Mouse (Mus musculus): ENCODE results near the gene Srarp.

The Srarp gene

DNA sequence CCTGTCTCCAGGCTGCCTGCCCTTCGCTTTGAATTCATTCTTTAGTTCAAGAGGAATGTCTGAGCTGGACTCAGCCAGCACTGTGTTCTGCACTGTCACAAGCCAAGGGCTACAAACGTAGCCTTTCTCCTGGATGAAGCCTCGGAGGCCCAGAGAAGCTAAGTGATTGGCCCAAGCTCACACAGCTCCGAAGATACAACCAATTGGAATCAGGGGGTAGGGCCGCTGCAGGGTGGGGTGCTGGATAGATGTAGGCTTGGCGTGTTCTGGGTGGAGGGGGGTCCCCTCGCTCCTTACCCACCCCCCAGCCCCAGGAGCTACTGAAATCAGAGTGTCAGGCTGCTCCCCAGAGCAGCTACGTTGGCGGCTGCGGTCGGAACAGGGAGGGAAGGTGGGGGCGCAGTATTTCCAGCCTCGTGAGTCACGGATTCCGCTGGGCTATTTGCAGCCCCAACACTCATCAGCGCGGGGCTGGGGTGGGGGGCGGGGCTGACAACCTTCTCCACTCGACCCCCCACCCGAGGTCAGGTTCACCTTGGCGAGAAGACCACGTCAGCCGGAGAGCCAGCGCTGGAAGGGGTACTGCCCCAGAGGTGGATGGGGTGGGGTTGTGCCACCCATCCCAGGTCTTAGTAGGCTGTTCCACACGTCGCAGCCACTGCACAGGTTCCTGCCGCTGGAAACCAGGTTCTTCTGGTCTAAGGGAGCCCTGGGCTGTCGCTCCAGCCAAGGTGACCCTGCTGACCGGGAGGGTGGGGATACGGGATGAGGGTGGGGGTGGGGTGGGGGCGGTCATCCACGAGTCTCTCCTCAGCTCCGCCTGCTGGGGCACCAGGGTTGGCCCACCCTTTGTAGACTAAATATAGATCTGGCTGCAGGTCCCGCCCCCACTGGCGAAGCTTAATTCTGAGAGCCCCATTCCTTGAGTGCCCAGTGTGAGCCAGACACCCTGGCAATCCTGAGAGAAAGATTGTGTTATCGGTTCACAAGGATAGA lies 10.1 kb downstream of the Srarp start:
- DNase-seq (ENCODE audit: low read depth): peak; percentile 92

DNA sequence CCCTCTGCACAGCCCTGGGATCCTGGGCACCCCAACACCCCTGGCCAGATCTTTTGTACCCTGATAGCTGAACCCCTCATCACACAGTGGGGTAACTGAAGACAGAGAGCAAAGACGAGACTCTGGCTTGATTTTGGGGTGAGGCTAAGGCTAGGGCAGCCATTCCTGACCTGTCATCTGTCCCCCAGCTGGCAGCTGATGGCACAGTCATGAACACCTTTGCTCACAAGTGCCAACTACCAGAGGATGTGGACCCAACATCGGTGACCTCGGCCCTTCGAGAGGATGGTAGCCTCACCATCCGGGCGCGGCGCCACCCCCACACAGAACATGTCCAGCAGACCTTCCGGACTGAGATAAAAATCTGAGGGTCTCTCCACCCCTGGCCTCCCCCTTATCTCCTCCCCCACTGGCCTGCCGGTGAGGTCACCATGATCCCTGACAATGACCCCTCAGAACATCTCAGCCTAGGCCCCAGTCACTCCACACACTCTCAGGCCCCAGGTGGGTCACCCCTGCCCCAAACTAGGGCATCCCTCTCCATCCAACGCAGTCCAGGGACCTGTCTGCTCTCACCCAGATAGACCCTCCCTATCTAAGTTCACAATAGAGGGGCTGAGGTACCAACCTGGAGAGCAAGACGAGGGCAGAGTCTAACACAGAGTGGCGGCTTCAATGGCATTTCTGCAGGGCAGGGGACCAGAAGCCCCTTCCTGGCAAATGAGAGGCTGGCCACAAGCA lies 12.0 kb downstream of the Srarp start:
- DNase-seq (ENCODE audit: low read depth): no peak

DNA sequence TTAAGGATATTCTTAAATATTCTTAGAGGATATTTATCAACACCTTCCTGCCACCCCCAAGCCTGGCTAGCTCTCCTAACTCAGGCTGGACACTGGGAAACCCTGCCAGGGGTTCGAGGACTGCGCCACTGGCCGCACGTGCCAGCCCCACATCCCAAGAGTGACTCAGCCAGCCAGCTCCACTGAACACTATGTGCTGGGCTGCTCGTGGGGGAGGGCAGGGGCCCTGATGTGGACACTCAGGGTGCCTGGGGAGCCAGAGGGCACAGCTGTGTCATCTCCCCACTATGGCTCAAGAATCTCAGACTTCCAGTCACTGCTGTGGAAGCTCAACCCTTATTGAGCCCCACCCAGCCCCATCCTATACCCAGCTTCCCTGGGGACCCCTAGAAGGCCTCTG lies 12.6 kb downstream of the Srarp start:
- DNase-seq (ENCODE audit: low read depth): peak; percentile 63

DNA sequence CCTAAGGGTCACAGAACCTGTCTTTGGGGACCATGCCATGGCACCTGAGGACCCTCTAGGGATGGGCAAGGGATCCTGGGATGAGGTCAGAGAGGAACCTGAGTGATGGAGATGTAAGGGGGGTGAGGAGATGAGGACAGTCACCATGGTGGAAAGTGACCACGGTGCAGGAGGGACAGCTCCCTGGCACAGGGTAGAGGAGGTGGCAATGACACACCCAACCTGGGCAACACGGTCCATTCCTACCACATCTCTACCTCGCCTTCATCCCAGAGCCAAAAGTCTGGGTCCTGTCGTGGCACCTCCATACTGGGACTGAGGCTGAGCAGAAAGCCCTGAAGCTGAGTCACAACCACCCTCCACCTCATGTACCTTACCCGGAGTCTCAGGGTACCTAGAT lies 13.1 kb downstream of the Srarp start:
- DNase-seq (ENCODE audit: low read depth): no peak

DNA sequence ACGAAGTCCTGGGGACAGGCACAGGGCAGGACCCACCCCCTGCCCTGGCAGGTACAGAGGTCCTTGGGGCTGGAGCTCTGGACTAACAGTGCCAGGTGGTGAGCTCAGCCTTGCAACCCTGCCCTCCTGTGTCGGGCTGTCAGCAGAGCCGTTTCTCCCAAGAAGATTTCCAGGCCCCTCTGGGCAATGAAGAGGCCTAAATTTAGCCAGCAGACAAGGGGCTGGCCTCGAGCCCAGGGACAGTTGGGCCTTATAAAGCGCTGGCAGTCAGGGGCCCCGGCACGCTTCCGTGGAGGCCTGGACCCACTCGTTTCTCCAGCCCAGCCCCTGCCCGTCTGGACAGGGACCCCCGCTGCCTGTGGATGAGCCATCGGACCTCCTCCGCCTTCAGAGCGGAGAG lies 14.5 kb downstream of the Srarp start:
- peak; percentile 81 for DNase-seq (ENCODE audit: low read depth)

DNA sequence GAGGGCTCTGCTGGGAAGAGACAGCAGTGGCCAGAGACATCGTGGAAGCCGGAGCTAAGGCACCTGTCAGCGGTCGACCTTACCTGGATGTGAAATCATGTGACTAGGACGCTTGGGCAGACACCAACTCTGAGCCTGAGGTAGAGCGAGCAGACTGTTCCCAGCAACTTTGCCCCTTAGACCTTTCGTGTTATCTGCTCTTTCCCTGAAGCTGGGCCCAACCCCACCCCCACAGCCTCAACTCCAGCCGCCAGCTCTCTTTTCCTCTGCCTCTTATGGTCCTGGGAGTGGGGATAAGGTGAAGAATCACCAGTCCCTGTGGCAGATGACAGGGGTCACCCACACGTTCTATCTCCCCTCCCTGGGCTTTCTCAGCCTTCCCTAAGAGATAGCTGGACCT lies 15.0 kb downstream of the Srarp start:
- DNase-seq (ENCODE audit: low read depth): no peak

DNA sequence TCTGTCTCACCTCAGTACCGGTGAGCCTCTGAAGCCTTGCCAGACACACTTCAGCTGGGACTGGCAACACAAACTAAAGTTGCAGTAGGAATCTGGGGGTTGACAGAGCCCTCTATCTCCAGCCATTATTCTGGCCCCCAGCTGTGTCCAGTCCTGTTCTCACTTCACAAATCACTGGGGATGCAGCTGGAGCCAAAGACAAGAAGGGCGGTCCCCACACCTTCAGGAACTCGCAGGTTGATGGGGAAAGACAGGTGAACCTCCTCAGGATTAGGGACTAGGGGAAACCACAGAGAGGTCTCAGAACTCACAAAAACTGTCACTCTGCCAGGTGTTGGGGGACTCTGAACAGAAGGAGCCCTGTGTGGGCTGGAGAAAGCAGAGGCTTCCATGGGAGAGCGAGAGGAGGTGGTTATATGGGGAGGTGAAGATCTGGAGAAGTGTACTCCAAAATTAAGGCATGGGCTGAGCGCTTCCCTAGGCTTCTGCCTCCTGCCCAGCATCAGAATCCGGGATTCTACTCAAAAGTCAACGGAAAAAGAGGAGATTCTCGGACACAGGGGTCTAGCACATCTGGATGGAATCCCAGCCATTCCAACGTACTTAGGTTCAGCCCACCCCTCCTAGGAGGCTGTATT lies 15.6 kb downstream of the Srarp start, which contains the start of gene Hspb7:
Gene Hspb7, plus strand, starts transcription at position 588 of the 638 bp plus-strand sequence.
- no peak for DNase-seq (ENCODE audit: low read depth)

DNA sequence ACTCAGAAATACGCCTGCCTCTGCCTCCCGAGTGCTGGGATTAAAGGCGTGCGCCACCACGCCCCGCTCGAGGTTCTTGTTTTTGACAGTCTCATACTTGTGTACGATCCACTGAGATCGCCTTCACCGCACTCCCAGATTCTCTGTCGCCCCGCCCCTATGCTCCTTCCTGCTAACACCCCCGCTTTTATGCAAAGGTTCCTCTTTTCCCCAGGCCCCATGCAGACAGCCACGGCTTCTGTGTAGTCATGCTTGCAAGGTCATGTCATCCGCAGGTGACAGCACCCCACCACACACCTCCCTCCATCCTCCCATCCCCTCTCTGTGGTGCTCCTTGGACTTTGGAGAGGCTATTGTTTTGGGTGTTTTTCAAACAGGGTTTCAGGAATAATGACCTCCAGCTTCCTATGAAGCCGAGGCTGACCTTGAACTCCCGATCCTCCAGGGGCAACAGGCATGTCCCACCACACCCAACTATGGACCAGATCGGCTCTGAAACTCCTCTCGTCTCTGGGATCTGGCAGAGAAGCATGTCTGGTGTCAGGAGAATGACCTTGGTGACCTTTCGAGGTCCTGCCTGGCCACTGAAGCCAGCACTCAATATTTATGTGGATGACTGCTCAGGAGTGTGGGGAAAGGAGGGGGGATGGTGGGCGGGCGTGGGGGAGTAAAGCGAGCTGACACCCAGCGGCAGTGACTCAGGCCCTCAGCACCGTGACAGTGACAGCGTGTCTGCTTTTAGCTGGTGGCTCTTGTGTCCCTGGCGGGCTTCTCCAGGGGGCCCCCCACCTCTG lies 16.3 kb downstream of the Srarp start:
- DNase-seq (ENCODE audit: low read depth): no peak

DNA sequence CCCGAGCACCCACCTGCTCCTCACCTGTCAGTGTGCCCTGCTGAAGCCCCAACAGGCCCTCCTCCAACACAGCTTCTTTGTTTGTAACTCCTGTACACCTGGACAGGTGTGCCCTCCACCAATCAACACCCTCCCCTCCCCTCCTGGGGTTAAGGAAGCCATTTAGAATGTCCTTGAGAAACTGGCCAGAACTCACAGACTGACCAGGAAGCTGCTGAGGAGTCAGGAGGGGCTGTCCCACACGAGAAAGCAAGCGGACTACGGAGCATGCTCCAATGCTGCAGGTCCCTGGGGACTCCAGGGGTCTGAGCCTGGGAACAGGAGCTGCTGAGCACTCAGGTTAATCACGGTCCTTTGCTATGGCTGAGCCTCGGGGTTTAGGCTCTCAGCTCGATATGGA lies 20.0 kb downstream of the Srarp start, which contains the start of gene Clcnkb:
Gene Clcnkb, minus strand, starts transcription at position 91 of the 400 bp plus-strand sequence.
- DNase-seq (ENCODE audit: low read depth): no peak

DNA sequence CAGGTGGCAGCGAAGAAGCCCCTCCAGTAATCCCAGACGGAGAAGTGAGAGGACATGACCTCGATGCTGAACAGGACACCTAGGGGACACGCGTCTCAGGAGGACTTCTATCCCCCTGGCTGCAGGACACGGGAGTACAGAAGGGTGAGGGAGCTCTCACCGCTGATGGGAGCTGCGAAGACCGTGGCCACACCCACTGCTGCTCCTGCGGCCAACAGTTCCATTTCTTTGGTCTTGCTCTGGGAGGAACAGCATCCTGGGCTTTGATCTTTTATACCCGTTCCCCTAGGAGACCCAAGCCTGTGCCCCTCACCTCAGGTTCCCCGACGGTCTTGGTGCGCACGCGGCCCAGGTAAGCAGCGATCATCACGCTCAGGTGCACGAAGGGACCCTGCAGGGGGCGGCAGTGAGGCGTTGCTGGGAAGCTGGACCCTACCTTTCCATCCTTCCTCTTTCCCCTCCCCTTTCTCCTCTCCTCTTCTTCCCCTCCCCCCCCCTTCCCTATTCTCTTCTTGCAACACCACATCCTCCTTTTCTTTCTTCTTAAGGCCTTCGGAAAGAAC lies 24.4 kb downstream of the Srarp start:
- DNase-seq (ENCODE audit: low read depth): no peak

DNA sequence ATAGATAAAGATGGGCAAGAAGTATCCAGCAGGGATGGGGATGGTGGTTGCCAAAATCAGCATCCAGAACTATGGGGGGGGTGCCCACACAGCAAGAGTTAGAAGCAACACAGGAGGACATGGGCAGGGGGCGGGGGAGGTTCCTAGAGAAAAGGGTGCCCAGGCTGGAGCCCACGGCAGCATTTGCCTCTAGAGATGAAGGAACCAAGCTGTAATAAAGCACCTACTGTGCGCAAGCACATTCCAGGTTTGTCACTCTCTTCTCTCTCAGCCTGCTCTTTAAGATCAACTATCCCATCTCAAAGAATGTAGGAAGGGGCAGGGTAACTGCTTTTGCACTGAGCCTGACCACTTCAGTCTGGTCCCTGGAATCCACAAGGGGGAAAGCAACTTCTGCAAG lies 27.3 kb downstream of the Srarp start:
- DNase-seq (ENCODE audit: low read depth): no peak

DNA sequence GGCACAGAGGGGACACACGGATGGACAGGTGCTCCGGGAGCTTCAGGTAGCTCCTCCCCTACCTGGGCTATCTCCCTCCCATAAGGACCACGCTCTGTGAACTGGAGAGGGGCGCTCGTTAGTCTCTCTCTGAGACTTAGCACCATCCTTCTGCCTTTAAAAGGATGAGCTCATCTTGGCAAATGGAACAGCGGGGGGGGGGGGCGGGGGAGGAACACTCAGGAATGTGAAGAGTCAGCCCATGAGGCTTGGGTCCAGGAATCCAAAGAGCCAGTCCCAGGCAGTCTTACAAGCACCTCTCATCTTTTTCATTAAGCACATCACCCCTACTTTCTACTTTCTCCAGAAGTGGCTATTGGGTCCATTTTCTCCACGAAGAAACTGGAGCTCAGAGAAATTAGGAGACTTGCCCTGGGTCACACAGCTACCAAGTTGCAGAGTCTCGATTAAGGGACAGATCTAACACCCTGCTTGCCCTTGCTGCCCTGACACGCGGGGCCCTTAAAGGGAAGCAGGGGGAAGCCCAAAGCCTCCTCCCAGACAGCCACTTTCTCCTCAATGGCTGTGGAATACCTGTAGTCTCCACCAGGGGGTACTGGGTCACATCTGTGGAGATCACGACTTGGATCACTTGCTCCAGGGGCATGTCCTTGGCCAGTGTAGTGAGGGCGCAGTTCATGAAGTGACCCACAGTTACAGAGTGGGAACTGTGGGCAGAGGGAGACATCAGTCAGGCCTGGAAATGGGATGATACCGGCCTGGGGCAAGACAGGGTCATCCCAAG lies 29.2 kb downstream of the Srarp start:
- DNase-seq (ENCODE audit: low read depth): peak; percentile 80

DNA sequence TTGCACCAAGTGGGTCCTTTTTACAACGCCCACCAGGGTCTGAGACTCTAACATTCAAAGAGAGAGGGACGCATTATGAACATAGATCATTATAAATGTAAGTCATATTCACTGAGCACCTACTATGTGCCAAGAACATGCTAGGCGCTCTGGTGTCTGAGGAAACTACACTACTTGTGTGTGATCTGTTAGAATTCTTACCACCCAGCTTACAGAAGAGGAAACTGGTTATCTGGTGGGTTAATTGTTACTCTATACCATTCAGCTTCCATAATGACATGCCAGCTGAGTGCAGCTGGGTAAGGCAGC lies 30.6 kb downstream of the Srarp start:
- DNase-seq (ENCODE audit: low read depth): no peak

DNA sequence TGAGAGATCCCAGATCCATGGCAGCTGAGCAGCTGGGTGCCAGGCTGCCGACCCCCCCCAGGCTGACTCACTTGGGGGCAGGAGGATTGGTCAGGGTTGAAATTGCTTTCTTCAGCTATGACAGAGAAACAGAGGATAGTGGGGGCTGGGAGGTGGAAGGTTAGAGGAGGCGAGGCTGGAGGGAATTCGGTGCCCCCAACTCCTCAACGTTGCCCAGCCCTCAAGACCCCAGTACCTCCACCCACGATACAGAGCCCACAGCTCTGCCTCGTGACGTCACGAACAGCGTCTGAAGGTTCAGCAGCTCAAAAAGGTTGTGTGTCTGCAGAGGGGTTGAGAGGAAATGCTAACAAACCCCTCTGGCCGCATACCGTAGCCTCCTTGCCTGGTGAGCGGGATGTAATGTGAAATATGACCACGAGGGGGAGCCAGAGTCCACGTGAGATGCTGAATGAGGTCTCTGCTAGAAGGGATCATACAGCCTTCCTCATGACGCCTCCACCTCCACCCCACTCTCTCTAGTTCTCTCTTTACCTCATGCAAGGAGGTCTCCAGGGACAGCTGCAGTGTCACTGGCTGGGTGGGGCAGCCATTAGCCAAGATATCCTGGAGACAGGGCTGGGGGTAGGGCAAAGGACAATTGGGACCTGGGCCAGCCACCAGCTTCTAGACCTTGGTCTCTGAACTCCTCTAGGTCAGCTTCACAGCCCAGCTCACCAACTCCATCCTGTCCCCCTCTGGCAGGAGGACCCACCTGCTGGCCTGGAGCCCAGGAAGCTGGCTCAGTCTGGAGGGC lies 31.2 kb downstream of the Srarp start:
- DNase-seq (ENCODE audit: low read depth): peak; percentile 91

DNA sequence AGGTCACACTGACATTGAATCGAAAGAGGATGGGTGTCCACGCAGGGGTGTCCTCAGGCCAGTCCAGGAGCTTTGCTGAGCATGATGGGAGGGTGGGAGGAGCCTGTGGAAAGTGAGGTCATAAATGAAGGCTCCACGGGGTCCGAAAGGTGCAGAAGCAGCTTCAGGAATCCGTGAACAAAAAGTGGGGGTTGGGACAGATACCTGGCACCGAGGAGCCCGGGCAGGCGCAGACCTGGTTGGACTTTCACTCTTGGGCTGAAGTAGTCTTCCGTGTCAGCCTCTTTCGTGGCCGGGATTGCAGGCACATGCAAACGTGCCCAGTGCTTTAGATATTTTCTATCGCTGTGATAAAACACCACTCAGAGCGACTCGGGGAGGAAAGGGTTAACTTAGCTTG lies 35.7 kb downstream of the Srarp start:
- no peak for DNase-seq (ENCODE audit: low read depth)

DNA sequence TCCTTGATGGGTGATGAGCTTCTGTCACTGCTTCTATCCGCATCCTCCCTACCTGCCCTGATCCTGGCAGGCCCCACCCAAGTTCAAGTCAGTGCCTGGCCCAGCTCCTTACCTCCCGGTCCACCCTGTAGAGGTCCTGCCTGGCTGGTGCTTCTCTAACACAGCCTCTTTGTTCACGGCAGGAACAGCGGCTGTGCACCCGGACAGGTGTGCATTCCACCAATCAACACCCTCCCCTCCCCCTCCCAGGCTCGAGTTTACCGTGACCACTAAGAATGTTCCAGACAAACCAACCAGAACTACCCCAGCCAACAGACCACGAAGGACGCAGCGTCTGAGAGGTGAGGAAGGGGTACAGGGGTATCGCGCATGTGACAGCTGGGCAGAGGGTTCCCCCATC lies 37.4 kb downstream of the Srarp start, which contains the start of gene Clcnka:
Gene Clcnka, minus strand, starts transcription at position 180 of the 400 bp plus-strand sequence.
- no peak for DNase-seq (ENCODE audit: low read depth)

DNA sequence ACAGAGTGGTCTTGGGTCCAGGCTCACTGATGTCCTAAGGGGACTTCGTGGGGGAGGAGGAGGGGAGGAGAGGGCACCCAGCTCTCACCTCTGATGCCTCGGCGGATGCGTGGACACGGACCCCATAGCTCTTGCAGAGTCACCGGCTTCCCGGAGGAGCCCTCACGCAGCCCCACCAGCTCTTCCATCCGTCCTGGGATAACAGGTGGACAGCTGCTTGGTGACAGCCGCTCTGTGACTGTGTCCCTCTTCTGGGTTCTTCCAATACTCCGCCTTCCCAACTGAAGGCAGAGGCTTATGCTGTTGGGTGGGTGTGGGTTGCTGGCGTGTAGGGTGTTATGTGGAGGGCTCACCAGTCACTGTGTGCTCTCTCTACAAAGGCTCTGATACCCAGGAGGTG lies 38.0 kb downstream of the Srarp start:
- DNase-seq (ENCODE audit: low read depth): no peak

DNA sequence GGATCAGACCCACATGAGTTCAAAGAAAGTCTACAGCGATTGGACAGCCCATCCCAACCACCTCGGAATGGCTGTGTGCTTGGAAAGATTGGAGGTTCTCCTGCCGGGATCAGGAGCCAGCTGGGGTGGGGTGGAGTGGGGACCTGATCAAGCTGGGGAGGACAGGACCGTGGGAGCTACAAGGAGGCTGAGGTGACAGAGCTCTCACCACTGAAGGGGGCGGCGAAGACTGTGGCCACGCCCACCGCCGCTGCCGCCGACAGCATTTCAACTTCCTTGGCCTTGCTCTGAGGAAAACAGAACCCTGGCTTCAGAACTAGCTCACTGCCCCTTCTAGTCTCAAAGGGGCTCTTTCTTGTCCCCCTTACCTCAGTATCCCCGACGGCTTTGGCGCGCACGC lies 41.2 kb downstream of the Srarp start:
- DNase-seq (ENCODE audit: low read depth): no peak

DNA sequence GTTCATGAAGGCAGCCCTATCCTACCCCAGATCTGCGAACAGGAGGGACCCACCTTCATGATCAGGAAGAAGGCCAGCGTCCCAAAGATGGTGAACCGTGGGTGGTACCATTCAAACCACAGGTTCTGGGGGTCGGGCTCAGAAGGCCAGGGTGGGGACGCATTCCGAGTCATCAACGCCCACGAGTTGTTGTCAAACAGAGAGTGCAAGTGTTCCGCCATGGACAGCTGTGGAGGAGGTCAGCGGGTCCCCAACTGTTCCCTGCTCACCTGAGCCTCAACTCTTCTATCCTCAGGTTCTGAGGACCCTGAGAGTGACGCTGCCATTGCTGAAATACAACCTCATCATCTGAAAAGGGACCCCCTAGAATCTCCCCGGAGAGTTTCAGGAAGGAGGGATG lies 44.6 kb downstream of the Srarp start:
- no peak for DNase-seq (ENCODE audit: low read depth)

Measured in NIH3T3 (cell line).